Mouse (Mus musculus): ENCODE data around the gene Tmod2. TPM values are rescaled to one million over a fixed set of nuclear protein-coding genes. Genes with fewer than 3 reads are reported as not detected.
A peak's percentile ranks its signal among the peaks of the same experiment; 100 is the strongest.
"Not testable (repeated sequence)": the region's sequence is repeated elsewhere in the genome, so short reads cannot be mapped to it uniquely, and the experiment has no call there.

Gene Tmod2
- polyA plus RNA-seq (2015; fragmentation: Nextera tagmentation; extraction: Ambion mirVana): 2.2 and 2.4 TPM in 2 replicates

- DNase-seq (ENCODE audit: low spot score): no peak
Measured at GRCm38 (mm10) chr9:75610571-75611493, at the start of gene Tmod2. Gene Tmod2 (minus strand): TSS chr9:75611325.

- no peak for DNase-seq (ENCODE audit: low spot score)
Measured at GRCm38 (mm10) chr9:75660917-75661316, 49.8 kb upstream of the Tmod2 start.

- DNase-seq (ENCODE audit: low spot score): not testable (repeated sequence)
Measured at GRCm38 (mm10) chr9:75656456-75656855, 45.3 kb upstream of the Tmod2 start.

- DNase-seq (ENCODE audit: low spot score): no peak
Measured at GRCm38 (mm10) chr9:75653981-75654911, 43.1 kb upstream of the Tmod2 start.

- DNase-seq (ENCODE audit: low spot score): peak; percentile 93
Measured at GRCm38 (mm10) chr9:75645405-75645804, 34.3 kb upstream of the Tmod2 start.

- no peak for DNase-seq (ENCODE audit: low spot score)
Measured at GRCm38 (mm10) chr9:75634226-75634625, 23.1 kb upstream of the Tmod2 start.

- peak; percentile 29 for DNase-seq (ENCODE audit: low spot score)
Measured at GRCm38 (mm10) chr9:75633603-75634002, 22.5 kb upstream of the Tmod2 start.

GRCm38 (mm10) chr9:75632902-75633301 is 21.8 kb upstream of the Tmod2 start:
- DNase-seq (ENCODE audit: low spot score): peak; percentile 11

GRCm38 (mm10) chr9:75632111-75632510 is 21.0 kb upstream of the Tmod2 start:
- DNase-seq (ENCODE audit: low spot score): no peak

- DNase-seq (ENCODE audit: low spot score): no peak
Measured at GRCm38 (mm10) chr9:75630823-75631454, 19.8 kb upstream of the Tmod2 start.

GRCm38 (mm10) chr9:75626308-75626604 is 15.1 kb upstream of the Tmod2 start:
- no peak for DNase-seq (ENCODE audit: low spot score)

- DNase-seq (ENCODE audit: low spot score): peak; percentile 34
Measured at GRCm38 (mm10) chr9:75625556-75626307, 14.6 kb upstream of the Tmod2 start, which contains the start of gene Lysmd2. Gene Lysmd2 (plus strand): TSS chr9:75625741.

- DNase-seq (ENCODE audit: low spot score): no peak
Measured at GRCm38 (mm10) chr9:75624983-75625555, 13.9 kb upstream of the Tmod2 start.

- DNase-seq (ENCODE audit: low spot score): no peak
Measured at GRCm38 (mm10) chr9:75621428-75621827, 10.3 kb upstream of the Tmod2 start.

- DNase-seq (ENCODE audit: low spot score): not testable (repeated sequence)
Measured at GRCm38 (mm10) chr9:75619761-75620160, 8.6 kb upstream of the Tmod2 start.

GRCm38 (mm10) chr9:75618836-75619400 is 7.8 kb upstream of the Tmod2 start:
- no peak for DNase-seq (ENCODE audit: low spot score)

- DNase-seq (ENCODE audit: low spot score): no peak
Measured at GRCm38 (mm10) chr9:75616560-75616959, 5.4 kb upstream of the Tmod2 start.

- DNase-seq (ENCODE audit: low spot score): no peak
Measured at GRCm38 (mm10) chr9:75609965-75610364, 1.2 kb downstream of the Tmod2 start.

GRCm38 (mm10) chr9:75609505-75609904 is 1.6 kb downstream of the Tmod2 start:
- no peak for DNase-seq (ENCODE audit: low spot score)

GRCm38 (mm10) chr9:75607496-75607895 is 3.6 kb downstream of the Tmod2 start:
- no peak for DNase-seq (ENCODE audit: low spot score)
